Mouse (Mus musculus) gonadal fat pad, adult 2 months (tissue): ENCODE measurements around the gene Map3k21. TPM values are rescaled to one million over a fixed set of nuclear protein-coding genes. Genes with fewer than 3 reads are reported as not detected.
A peak's percentile ranks its signal among the peaks of the same experiment; 100 is the strongest.

Experiments used
- DNase-seq: peaks from one replicate; pipeline ENCODE4 v3.0.0-alpha.2; 2012; ENCODE audit warnings: low read depth
- polyA plus RNA-seq: library from polyadenylated mRNA; depleted of rRNA; stranded (reverse); fragments of >200 nt; gene quantifications from 2 replicates; pipeline ENCODE4 v1.2.3, GENCODE M21; 2012; rRNA removed

Gene Map3k21
- polyA plus RNA-seq, 1 experiment: 11.8 TPM

DNA sequence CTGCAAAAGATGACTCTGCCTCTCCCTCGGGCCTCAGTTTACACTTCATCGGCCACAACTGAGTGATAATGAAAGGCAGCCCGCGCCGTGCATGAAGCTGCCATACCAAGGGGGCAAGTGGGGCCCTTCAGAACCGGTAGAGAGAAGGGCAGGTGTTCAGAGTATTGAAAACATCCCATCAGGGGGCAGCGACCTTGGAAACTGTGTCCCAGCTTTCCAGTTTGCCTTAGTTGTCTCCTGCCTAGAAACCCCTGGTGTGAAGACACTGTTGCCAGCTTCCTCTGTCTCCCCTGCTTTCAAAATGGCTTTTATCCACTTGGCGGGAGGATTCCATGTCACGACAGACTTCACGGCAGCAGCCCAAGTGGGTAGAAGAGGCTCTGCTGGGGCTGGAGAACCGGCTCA, 53.6 kb downstream of the Map3k21 start:
- no peak for DNase-seq

DNA sequence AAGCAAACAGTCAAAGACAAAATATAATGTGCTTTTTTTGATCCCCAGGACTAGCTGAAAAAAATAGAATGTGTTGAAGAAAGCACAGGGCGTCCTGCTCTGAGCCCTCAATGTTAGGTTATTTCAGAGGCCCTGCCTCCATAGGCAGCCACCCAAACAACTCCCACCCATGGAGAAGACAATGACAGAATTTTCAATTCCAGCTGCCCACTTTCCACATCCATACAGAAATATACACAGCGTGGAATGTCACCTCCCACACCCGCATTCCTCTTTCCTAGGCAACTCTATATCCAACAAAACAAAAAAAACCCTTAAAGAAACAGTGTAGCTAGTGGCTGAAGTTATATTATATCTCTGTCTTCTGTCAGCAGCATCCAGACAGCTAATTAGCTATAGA, 61.1 kb downstream of the Map3k21 start:
- no peak for DNase-seq

DNA sequence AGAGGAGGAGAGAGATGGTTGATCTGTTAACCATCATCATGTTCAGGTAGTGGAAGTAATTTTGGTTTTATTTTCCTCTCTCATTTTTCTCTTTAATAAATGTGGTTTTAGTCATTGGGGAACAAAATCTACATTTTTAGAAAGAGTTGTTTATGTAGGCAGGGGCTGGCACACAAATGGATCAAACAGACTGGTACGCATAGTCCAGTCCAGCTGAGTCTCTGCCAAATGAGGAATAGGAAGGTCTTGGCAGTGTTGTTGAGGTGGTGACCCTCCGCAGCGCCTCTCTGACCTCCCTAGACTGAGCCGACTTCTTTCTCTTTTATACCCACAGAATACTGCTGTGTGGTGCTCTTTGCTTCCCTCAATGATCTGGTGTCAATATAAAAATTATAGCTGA, 65.7 kb downstream of the Map3k21 start:
- DNase-seq: no peak

DNA sequence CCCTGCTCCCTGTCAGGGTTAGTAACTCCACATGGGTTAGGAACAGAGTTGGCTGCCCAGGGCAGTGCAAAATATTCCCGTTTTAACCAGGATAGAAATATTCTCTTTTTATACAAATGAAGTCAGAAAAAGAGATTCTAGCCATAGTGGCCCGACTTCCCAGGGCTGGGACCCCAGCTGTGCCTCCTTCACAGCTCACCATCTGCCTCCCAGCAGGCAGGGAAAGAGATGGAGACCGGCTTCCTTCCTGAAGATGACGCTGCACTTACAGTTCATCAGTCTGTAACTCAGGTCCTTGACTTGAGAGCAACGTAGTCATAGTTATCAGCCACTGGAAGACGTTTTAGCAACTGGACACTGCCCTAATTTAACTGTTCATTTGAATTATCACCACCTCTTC, 70.6 kb downstream of the Map3k21 start:
- no peak for DNase-seq

DNA sequence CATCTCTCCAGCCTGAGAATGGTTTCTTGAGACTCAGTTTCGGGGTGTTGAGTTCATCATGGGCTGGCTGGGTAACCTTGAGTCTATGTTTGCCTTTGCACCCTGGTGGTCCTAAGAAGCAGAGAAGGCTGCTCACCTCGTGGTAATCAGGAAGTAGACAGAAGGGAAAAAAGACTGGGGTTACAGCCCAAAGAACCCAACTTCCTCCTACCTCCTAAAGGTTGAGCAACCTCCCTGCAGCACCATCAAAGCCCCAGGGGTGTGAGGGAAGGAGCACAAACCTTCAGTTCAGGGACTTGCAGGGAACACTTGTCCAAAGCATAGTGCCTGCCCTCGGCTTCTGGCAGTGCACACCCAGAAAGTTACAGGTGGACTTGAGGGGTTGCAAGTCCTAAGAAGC, 73.3 kb downstream of the Map3k21 start:
- no peak for DNase-seq

DNA sequence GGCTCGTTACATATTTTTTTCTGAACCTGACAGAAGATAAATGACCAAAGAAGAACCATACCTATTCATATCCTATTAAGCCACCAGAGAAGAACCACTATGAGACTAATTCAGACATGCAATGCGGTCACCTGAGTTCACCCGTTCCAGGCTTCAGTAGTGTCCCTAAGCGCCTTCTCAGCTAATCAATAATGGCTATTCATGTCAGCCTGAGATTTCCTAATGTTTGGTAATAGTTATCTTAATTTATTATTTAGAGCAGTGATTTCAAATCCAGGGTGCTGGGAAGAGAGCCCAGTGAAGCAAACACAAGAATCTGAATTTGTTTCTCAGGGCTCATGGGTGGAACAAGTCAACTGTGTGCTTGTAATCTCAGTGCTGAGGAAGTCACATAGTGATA, 73.9 kb downstream of the Map3k21 start:
- DNase-seq: peak; percentile 52

DNA sequence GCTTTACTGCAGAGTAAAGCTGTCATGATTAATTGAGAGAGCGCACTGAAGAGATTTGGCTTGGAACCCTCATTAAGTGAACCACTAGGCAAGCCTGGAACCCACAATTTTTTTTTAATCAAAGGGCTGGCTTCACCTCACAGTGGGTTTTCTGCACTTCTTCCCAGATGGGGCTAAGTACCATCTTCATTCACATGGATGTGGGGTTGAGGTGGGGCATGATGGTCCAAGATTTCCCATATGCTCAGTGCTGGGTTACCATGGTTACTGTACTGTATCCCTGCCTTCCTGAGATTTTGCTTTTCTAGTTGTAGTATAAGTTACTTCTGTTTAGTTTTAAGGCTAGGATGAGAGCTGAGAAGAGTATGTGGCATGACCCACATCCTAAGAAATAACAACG, 75.1 kb downstream of the Map3k21 start:
- no peak for DNase-seq

DNA sequence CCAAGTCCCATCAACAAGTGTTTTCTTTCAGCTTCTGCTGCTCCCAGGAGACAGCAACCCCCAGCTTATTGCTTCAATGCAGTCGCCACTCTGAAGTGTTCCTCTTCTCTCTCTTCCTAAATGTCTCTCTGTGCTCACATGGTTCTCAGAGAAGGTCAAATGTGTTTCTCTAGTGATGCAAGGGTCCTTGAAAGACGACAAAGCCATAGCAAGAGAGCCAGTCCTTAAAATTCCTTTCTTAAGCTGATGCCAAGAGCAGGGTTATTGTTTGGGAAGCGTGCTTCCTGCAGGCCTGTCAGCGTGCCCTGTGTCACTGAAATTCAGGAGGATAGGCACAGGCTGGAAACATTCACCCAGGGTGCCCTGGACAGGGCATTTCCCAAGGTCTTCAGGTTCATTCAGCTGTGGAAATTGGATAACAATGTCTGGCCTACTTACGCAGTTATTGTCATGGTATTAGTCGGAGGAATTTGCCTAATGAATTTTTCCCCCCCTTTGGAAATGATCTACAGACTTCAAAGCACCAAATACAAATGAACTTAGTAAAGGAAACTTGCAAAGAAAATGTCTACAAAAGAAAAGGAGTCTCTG, 76.8 kb downstream of the Map3k21 start:
- DNase-seq: no peak

DNA sequence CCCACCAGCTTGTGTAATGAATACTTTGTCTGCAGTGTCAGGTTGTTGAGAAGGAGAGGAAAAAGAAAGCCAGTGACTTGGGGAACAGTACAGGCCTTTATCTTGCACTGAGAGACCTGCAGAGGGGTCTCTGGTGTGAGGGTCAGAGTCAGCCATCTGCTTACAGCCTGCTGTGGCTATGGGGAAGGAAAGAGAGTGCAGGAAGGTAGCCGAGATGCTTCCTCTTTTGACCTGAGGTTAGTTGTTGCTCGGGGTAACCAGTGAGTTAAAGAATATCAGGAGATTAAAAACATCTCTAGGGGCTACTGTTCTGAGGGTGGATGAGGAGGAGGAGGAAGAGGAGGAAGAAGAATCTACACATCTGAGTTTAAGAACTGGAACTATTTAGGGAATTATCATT, 77.7 kb downstream of the Map3k21 start:
- no peak for DNase-seq

DNA sequence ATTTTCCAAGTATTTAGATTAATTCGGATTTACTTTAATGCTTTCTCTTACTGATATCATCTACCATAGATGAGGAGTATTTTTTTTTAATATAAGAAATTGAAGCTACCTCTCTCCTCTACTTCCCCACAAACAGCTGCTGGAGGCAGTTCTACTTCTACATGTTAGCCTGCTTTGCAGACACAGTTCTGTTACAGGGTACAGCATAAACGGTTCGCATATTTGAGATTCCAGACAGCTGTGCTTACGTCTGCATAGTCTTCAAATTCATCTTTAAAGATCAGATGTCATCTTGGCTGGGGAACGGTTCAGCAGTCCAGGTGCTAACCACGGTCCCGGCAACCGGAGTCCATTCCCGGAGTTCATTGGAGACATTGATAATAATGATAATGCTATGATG, 83.4 kb downstream of the Map3k21 start:
- DNase-seq: no peak

DNA sequence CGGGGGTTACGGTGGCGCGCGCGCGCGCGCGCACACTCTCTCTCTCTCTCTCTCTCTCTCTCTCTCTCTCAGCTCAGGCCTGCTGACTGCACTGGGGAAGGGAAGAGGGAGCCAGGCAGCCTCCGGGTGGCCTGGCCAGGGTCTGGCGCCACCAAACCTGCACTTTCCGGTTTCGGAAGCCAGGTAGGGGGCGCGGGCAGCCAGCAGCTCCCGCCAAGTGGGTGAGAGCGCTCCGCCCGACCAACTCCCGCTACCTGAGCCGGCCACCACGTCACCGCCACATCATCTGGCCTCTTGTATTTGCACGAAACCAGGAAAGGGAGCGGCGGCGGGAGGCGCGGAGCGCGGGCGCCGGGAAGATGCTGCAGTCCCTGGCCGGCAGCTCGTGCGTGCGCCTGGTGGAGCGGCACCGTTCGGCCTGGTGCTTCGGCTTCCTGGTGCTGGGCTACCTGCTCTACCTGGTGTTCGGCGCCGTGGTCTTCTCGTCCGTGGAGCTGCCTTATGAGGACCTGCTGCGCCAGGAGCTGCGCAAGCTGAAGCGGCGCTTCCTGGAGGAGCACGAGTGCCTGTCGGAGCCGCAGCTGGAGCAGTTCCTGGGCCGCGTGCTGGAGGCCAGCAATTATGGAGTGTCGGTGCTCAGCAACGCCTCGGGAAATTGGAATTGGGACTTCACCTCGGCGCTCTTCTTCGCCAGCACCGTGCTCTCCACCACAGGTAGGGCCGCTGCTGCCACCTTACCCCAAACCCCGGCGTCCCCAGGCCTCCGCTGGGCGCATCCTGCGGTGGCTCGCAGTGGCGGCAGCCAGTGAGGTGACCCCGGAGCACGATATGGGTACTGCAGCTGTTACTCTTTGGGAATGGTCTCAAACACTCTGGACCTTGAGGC, 85.1 kb downstream of the Map3k21 start, which contains the start of gene Kcnk1:
Gene Kcnk1 (plus strand): TSS at position 70 of the 886 bp plus-strand sequence.
- no peak for DNase-seq

DNA sequence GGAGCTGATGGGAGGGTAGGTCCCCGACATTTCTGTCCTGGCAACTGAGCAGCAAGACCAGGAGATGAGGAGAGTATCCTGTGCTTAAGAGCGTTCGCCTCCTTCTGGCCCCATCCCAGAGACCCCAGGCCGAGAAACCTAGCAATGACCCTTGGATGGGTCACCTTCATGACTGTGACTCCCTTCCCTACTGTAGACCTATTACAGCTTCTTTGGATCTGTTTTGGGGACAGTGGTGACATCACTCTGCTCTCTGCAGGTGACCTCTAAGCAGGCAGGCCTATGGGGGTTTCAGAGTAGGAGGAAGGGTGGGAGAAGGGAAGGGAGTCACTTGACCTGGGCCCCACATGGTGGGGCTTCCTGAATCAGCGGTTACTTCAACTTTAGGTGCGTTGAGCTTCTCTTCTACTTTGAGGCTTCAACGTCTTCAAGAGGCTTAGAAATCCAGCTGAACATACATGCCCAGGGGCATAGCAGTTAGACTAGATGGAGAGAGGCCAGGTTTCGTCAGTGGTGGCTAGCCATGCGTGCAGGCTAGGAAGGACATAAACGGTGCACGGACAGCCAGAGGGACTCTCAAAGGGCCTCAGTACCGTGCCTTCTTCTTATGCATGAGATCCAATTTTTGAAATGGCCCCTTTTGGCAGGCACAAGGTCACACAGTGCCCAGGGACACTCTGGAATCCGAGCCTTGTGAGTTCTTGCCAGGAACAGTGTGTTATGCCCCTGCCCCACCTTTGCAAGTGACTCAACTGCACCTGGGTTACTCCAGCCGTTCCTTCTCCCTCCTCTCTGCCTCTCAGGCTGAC, 86.0 kb downstream of the Map3k21 start:
- peak; percentile 91 for DNase-seq

DNA sequence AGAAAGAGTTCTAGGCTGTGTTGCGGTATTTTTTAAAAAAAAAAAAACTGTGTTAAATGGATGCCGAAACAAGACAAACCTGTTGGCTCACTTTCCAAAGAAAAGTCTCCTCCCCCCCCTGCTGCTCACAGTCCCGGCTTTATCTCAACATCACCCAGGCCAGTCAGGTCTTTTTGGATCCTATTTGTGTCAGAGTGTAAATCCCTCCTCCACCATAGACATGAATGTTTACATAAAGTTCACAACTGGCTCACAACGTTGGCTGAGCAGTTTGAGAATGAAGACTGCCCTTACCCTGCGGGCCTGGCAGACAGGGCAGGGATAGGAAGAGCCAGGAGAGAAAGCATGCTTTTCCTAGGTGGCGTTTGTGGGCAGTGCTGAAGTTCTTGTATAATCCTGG, 86.7 kb downstream of the Map3k21 start:
- peak; percentile 92 for DNase-seq

Other genes with a start within 250 kb of the Map3k21 start
- 2.2 and 2.4 TPM in 2 replicates for gene Map10, start 240.6 kb upstream of the Map3k21 start, polyA plus RNA-seq
- gene Ntpcr, start 180.5 kb upstream of the Map3k21 start, polyA plus RNA-seq: 34.2 and 35.3 TPM in 2 replicates
- 1.5 and 1.7 TPM in 2 replicates for gene Pcnx2, start 12.1 kb upstream of the Map3k21 start, polyA plus RNA-seq
- gene Kcnk1, start 84.7 kb downstream of the Map3k21 start, polyA plus RNA-seq: 284 and 319 TPM in 2 replicates